Mouse (Mus musculus): ENCODE results near the gene Zfp111. TPM values are rescaled to one million over a fixed set of nuclear protein-coding genes. Genes with fewer than 3 reads are reported as not detected.

Gene Zfp111
- polyA plus RNA-seq (2015; fragmentation: Nextera tagmentation; extraction: Ambion mirVana) = 4.2 and 4.5 TPM in 2 replicates

DNA sequence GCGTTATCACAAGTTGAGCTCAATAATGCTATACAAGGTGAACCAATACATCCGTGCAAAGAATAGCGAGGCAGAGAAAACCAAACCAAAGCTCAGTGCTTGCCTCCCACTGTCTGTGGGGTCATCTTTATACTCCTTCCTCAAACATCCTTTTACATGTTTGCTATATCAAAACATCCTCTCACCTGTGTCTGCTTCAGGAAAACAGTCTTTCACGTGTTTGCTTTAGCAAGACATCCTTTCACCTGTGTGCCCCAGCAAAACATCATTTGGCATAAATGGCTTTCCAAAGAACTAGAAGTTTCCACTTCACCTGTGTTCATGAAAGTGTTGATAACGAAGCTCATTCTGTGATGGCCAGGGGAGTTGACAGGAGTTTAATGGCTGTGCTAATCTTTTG lies at the start of gene Zfp111:
Zfp111 (minus strand) TSS at position 101 of the 400 bp plus-strand sequence.
- ATAC-seq = no peak

DNA sequence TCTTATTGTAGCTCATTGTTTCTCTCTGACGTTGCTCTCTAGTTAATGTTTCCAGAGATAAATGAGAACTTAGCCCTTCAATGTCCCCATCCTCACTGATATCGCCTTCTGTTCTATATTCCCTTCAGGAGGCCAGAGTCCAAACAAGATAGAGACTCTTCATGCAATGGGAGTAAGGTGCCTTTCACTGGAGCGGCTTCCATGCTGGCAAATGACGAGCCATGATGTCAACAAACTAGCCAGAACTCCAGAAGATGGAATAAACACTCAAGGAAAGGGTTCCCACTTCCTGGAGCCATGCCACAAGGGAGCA lies 48.7 kb upstream of the Zfp111 start:
- H3K9me3 ChIP-seq (ENCODE audit: control insufficient read depth, low read length) = no peaks in the 10 kb centered on the region
- peaks cover 13% of the 10 kb centered on the region for H3K36me3 ChIP-seq (ENCODE audit: control insufficient read depth, insufficient read depth, low read length)
- peaks cover 10% of the 10 kb centered on the region for H3K4me1 ChIP-seq (ENCODE audit: control insufficient read depth, insufficient read depth, low read depth, low read length)
- H3K9ac ChIP-seq (ENCODE audit: low read depth, low read length) = no peak overlapping the region
- H3K27ac ChIP-seq (ENCODE audit: low read depth, low read length) = no peak overlapping the region
- 92% methylated on average over 4 of the region's 4 CpGs for WGBS
- no peak for ATAC-seq
- no peaks in the 10 kb centered on the region for H3K27me3 ChIP-seq (replicated peaks; ENCODE audit: control insufficient read depth, insufficient read depth, low read length)
- no peak overlapping the region for H3K4me3 ChIP-seq (ENCODE audit: low read length)
- H3K4me2 ChIP-seq (ENCODE audit: low read length) = no peak overlapping the region

More for the DNA sequence above, at the start of gene Zfp111:
- Histone ChIP-seq H3K36me3 (ENCODE audit: control insufficient read depth, insufficient read depth, low read length) (no peaks in the 10 kb centered on the region), H3K9ac (ENCODE audit: low read depth, low read length) (no peak within 1 kb of the TSS), H3K4me3 (ENCODE audit: low read length) (no peak within 1 kb of the TSS), H3K4me1 (ENCODE audit: control insufficient read depth, insufficient read depth, low read depth, low read length) (peaks cover 6% of the 10 kb centered on the region), H3K9me3 (ENCODE audit: control insufficient read depth, low read length) (no peaks in the 10 kb centered on the region), H3K27me3 (replicated peaks; ENCODE audit: control insufficient read depth, insufficient read depth, low read length) (no peaks in the 10 kb centered on the region; the same call in 1 of the 2 replicates), H3K4me2 (ENCODE audit: low read length) (no peak within 1 kb of the TSS), H3K27ac (ENCODE audit: low read depth, low read length) (no peak within 1 kb of the TSS)
- WGBS = 86% methylated on average over 5 of the region's 5 CpGs

DNA sequence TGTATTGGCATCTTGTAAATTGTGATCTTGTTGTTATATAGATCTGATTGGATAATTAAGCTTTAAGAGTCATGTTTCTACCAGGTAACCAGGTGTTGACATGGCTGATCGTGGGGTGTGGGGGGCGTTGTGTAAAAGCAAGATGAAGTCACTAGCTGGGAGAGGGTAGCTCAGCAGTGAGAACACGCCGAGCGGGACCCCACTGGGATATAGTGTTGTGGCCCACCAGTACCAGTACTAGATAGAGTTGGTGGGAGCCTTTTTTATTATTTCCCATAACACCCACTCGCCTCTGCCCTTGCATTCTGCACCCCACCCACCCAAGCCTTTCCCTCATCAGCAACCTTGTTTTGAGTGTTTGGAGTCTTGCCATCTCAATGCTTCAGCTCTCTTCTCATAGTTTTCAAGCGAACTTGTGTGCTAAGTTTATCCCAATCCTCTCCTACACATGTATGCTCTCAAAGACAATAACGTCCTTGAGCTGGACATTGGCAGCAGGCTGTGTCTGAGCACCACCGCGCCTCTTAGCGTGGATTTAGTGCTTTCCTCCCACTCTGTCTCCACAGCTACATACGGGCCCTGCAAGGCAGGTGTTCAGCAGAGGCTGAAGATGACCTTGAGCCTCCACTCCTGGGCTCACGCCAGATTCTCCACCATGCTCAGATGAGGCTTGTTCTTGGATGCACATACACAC lies 48.2 kb upstream of the Zfp111 start:
- no peak overlapping the region for H3K27ac ChIP-seq (ENCODE audit: low read depth, low read length)
- H3K9me3 ChIP-seq (ENCODE audit: control insufficient read depth, low read length) = no peaks in the 10 kb centered on the region
- ATAC-seq = no peak
- no peak overlapping the region for H3K4me3 ChIP-seq (ENCODE audit: low read length)
- peaks cover 11% of the 10 kb centered on the region for H3K4me1 ChIP-seq (ENCODE audit: control insufficient read depth, insufficient read depth, low read depth, low read length)
- 93% methylated on average over 13 of the region's 13 CpGs for WGBS
- no peak overlapping the region for H3K4me2 ChIP-seq (ENCODE audit: low read length)
- no peak overlapping the region for H3K9ac ChIP-seq (ENCODE audit: low read depth, low read length)
- H3K36me3 ChIP-seq (ENCODE audit: control insufficient read depth, insufficient read depth, low read length) = peaks cover 13% of the 10 kb centered on the region
- no peaks in the 10 kb centered on the region for H3K27me3 ChIP-seq (replicated peaks; ENCODE audit: control insufficient read depth, insufficient read depth, low read length)

DNA sequence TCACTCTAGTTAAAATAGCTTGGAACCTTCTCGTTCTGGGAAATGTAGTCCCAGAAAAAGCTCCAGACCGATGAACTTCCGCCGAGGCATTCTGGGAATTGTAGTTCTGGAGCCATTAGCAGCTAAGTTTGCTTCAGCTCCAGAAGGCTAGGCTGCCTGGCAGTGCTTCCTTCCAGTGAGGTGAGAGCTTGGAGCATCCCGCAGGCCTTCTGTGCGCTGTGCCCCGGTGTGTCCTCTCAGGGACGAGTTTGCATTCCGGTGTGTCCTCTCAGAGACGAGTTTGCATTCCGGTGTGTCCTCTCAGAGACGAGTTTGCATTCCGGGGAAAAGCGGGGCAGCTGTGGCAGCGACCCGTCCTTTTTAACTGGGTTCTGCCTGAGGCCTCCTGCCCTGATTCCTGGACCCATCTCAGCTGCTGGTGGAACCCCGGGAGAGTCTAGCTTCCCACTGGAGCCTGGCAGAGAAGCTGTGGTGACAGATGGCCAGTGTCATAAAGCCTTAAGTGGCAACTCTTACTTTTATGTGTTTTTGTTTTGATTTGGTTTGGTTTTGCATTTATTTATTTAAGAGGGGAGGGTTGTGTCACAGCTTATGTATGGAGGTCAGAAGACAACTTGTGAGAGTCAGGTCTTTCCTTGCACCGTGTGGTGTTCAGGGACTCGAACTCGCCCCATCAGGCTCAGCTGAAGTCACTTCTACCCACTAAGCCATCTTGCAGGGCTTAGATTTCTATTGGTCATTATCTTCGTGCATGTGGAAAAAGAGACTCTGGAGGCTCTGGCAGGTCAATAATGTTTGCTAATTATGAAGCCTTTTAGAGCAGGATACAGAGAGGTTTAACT lies 43.6 kb upstream of the Zfp111 start, which contains the start of gene Zfp108:
Zfp108 (plus strand) TSS at position 162 of the 842 bp plus-strand sequence.
- 20% methylated on average over 21 of the region's 21 CpGs for WGBS
- peak within 1 kb of the TSS; percentile 56 for H3K4me2 ChIP-seq (ENCODE audit: low read length)
- no peaks in the 10 kb centered on the region for H3K27me3 ChIP-seq (replicated peaks; ENCODE audit: control insufficient read depth, insufficient read depth, low read length)
- peak within 1 kb of the TSS; percentile 69 for H3K9ac ChIP-seq (ENCODE audit: low read depth, low read length)
- H3K36me3 ChIP-seq (ENCODE audit: control insufficient read depth, insufficient read depth, low read length) = peaks cover under 1% of the 10 kb centered on the region; the same call in 1 of the 2 replicates
- peak within 1 kb of the TSS; percentile 52 for H3K4me3 ChIP-seq (ENCODE audit: low read length)
- H3K9me3 ChIP-seq (ENCODE audit: control insufficient read depth, low read length) = no peaks in the 10 kb centered on the region
- peak within 1 kb of the TSS; percentile 32; the same call in 1 of the 2 replicates for H3K27ac ChIP-seq (ENCODE audit: low read depth, low read length)
- peaks cover 13% of the 10 kb centered on the region for H3K4me1 ChIP-seq (ENCODE audit: control insufficient read depth, insufficient read depth, low read depth, low read length)
- ATAC-seq = peak; percentile 93

DNA sequence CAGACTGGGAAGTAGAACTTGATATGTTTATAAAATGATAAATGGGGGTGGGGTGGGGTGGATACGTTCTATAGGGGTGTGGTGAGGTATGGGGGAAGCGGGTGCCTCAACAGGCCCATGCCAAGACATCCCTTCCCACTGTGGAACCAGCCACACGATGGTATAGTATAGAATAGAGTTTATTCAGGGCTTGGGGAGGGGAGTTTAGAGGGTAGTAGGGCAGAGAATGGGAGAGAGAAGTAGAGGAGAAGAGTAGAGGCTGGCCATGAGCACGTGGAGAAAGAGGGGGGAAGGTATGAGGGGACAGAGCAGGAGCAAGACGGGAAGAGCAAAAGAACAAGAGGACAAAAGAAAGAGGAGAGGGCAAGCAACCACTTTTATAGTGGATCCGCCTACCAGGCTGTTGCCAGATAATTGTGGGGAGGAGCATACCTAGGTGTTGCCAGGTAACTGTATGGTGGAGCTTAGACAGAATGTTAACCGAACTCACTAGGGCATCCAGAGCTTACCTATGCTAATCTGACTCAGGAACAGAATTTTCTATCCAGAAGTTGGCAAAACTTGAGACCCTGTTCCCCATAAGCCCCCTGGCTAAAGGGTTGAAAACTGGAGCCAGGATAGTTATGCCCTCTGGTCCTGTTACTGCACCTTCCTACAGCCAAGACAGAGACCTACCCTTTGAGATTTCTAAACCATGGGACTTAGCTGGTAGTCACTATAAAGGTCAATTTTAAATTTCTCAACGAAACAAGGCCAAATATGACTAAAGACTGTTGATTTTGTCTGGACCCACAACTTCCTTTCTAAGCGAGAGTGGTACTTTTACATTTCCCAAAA lies 42.8 kb upstream of the Zfp111 start:
- Histone ChIP-seq H3K9ac (ENCODE audit: low read depth, low read length) (no peak overlapping the region), H3K27ac (ENCODE audit: low read depth, low read length) (no peak overlapping the region)
- WGBS = 63% methylated on average over 9 of the region's 9 CpGs

DNA sequence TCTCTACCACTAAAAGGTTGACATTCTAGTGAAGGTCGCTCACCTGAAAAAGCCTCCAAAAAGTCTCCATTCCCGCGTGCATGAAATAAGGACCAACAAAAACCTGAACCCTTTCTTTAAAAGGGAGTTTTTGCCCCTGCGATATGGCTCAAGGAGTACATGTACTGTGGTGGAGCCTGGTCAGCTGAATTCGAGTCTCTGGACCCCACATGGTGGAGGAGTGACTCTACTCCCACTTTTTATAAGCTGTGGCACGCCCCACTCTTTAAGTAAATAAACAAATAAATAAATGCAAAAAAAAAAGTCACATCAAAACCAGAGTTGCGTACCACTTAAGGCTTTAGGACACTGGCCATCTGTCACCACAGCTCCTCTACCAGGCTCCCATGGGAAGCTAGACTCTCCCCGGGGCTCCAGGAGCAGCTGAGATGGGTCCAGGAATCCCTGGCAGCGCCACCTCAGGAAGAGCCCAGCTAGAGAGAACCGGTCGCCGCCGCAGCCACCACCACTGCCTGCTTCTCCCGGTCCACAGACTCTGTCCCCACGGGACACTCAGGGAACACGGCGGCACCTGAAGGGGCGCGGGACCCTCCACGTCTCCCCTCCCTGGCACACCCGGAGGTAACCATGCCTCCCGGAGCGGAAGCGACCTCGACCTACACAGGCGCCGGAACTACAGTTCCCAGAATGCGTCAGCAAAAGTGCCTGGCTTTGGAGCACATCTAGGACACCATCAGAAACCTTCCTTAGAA lies 26.0 kb upstream of the Zfp111 start, which contains the start of gene Zfp109:
Zfp109 (minus strand) TSS at position 521 of the 752 bp plus-strand sequence.
- peak within 1 kb of the TSS; percentile 72 for H3K4me2 ChIP-seq (ENCODE audit: low read length)
- peaks cover 2% of the 10 kb centered on the region; the same call in 1 of the 2 replicates for H3K9me3 ChIP-seq (ENCODE audit: control insufficient read depth, low read length)
- H3K4me3 ChIP-seq (ENCODE audit: low read length) = peak within 1 kb of the TSS; percentile 73
- no peaks in the 10 kb centered on the region for H3K27me3 ChIP-seq (replicated peaks; ENCODE audit: control insufficient read depth, insufficient read depth, low read length)
- H3K27ac ChIP-seq (ENCODE audit: low read depth, low read length) = peak within 1 kb of the TSS; percentile 57; the same call in 1 of the 2 replicates
- H3K4me1 ChIP-seq (ENCODE audit: control insufficient read depth, insufficient read depth, low read depth, low read length) = peaks cover 6% of the 10 kb centered on the region
- 6% methylated on average over 25 of the region's 28 CpGs for WGBS
- H3K9ac ChIP-seq (ENCODE audit: low read depth, low read length) = peak within 1 kb of the TSS; percentile 81
- ATAC-seq = peak; percentile 95
- peaks cover 5% of the 10 kb centered on the region; the same call in 1 of the 2 replicates for H3K36me3 ChIP-seq (ENCODE audit: control insufficient read depth, insufficient read depth, low read length)

More for the DNA sequence above, 42.8 kb upstream of the Zfp111 start:
- ATAC-seq = peak; percentile 65
- Histone ChIP-seq H3K4me2 (ENCODE audit: low read length) (peak overlapping the region; percentile 56), H3K4me1 (ENCODE audit: control insufficient read depth, insufficient read depth, low read depth, low read length) (peaks cover 13% of the 10 kb centered on the region), H3K27me3 (replicated peaks; ENCODE audit: control insufficient read depth, insufficient read depth, low read length) (no peaks in the 10 kb centered on the region), H3K36me3 (ENCODE audit: control insufficient read depth, insufficient read depth, low read length) (no peaks in the 10 kb centered on the region), H3K4me3 (ENCODE audit: low read length) (peak overlapping the region; percentile 52), H3K9me3 (ENCODE audit: control insufficient read depth, low read length) (no peaks in the 10 kb centered on the region)

DNA sequence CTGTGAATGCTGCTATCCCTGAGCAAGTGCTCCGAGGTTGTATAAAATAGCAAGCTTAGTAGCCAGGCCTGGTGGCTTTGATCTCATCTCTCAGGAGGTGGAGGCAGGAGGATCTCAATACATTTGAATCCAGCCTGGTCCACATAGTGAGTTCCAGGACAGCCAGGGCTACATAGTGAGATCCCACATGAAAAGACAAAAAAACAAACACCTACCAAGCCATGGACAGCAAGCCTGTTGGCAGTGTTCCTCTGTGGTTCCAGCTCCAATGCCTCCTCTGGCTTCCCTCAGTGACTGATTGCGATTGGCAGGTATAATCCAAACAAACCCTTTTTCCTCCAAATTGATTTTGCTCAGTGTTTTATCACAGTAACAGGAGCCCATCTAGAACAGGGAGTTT lies 947 bp downstream of the Zfp111 start:
- ATAC-seq = no peak
- 87% methylated on average over 2 of the region's 2 CpGs for WGBS

DNA sequence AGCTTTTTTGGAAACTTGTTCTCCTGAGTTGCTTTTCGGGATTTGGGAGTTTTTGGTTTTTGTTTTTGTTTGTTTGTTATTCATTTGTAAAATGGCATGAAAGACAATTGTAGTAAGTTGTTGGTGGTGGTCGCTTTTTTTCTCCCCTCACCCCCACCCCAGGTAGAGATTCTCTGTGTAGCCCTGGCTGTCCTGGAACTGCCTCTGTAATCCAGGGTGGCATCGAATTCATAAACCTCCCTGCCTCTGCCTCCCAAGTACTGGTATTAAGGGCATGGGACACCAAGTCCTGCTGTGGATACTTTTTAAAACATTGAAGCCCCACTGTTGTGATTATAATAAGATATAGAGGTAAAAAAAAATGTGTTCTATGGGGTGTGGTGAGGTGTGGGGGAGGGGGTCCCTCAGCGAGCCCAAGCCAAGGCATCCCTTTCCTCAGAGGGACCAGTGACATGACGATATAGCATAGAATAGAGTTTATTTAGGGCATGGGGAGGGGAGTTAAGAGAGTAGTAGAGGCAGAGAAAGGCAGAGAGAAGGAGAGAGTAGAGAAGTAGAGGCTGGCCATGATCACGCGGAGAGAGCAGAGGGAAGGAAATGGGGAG lies 2.9 kb downstream of the Zfp111 start:
- ATAC-seq = peak; percentile 69
- H3K4me2 ChIP-seq (ENCODE audit: low read length) = peak overlapping the region; percentile 51
- H3K27me3 ChIP-seq (replicated peaks; ENCODE audit: control insufficient read depth, insufficient read depth, low read length) = no peaks in the 10 kb centered on the region; the same call in 1 of the 2 replicates
- 61% methylated on average over 7 of the region's 7 CpGs for WGBS
- H3K4me3 ChIP-seq (ENCODE audit: low read length) = peak overlapping the region; percentile 61
- H3K27ac ChIP-seq (ENCODE audit: low read depth, low read length) = no peak overlapping the region
- peaks cover 6% of the 10 kb centered on the region for H3K4me1 ChIP-seq (ENCODE audit: control insufficient read depth, insufficient read depth, low read depth, low read length)
- H3K36me3 ChIP-seq (ENCODE audit: control insufficient read depth, insufficient read depth, low read length) = no peaks in the 10 kb centered on the region
- H3K9me3 ChIP-seq (ENCODE audit: control insufficient read depth, low read length) = no peaks in the 10 kb centered on the region
- H3K9ac ChIP-seq (ENCODE audit: low read depth, low read length) = no peak overlapping the region

More for the DNA sequence above, 947 bp downstream of the Zfp111 start:
- H3K4me1 ChIP-seq (ENCODE audit: control insufficient read depth, insufficient read depth, low read depth, low read length) = peaks cover 6% of the 10 kb centered on the region
- H3K9ac ChIP-seq (ENCODE audit: low read depth, low read length) = no peak overlapping the region
- no peaks in the 10 kb centered on the region for H3K36me3 ChIP-seq (ENCODE audit: control insufficient read depth, insufficient read depth, low read length)
- no peak overlapping the region for H3K4me3 ChIP-seq (ENCODE audit: low read length)
- no peaks in the 10 kb centered on the region; the same call in 1 of the 2 replicates for H3K27me3 ChIP-seq (replicated peaks; ENCODE audit: control insufficient read depth, insufficient read depth, low read length)
- H3K4me2 ChIP-seq (ENCODE audit: low read length) = no peak overlapping the region
- no peak overlapping the region for H3K27ac ChIP-seq (ENCODE audit: low read depth, low read length)
- no peaks in the 10 kb centered on the region for H3K9me3 ChIP-seq (ENCODE audit: control insufficient read depth, low read length)

All from hindbrain, embryonic 16.5 days (tissue).